Mouse (Mus musculus): ENCODE data around the gene Atp11a. TPM values are rescaled to one million over a fixed set of nuclear protein-coding genes. Genes with fewer than 3 reads are reported as not detected.

Gene Atp11a
- polyA plus RNA-seq, 1 experiment from 2014 or later = 19.6 TPM

- H3K9me3 ChIP-seq = no peaks in the 10 kb centered on the region
- H3K4me2 ChIP-seq (replicated peaks) = no peak overlapping the region
- ATAC-seq (ENCODE audit: low FRiP score, low read depth) = no peak
- 55% methylated on average over 6 of the region's 6 CpGs for WGBS
- H3K9ac ChIP-seq = no peak overlapping the region
- no peaks in the 10 kb centered on the region for H3K27me3 ChIP-seq (replicated peaks)
- H3K4me1 ChIP-seq = peaks cover 29% of the 10 kb centered on the region
- no peak overlapping the region for H3K4me3 ChIP-seq
- no peak overlapping the region for H3K27ac ChIP-seq
- H3K36me3 ChIP-seq = no peaks in the 10 kb centered on the region
Observed at GRCm38 (mm10) chr8:12799832-12800231, 43.0 kb downstream of the Atp11a start.

GRCm38 (mm10) chr8:12800246-12800645, 43.4 kb downstream of the Atp11a start:
- WGBS = 70% methylated on average over 2 of the region's 2 CpGs
- H3K9me3 ChIP-seq = no peaks in the 10 kb centered on the region
- H3K4me1 ChIP-seq = peaks cover 32% of the 10 kb centered on the region
- no peaks in the 10 kb centered on the region for H3K36me3 ChIP-seq
- no peak overlapping the region for H3K4me3 ChIP-seq
- H3K4me2 ChIP-seq (replicated peaks) = no peak overlapping the region
- no peak for ATAC-seq (ENCODE audit: low FRiP score, low read depth)
- H3K27me3 ChIP-seq (replicated peaks) = no peaks in the 10 kb centered on the region
- H3K27ac ChIP-seq = no peak overlapping the region
- no peak overlapping the region for H3K9ac ChIP-seq

GRCm38 (mm10) chr8:12801586-12801985, 44.8 kb downstream of the Atp11a start:
- Histone ChIP-seq H3K4me1 (peaks cover 36% of the 10 kb centered on the region), H3K27me3 (replicated peaks) (no peaks in the 10 kb centered on the region), H3K9ac (no peak overlapping the region), H3K36me3 (no peaks in the 10 kb centered on the region), H3K27ac (no peak overlapping the region), H3K4me2 (replicated peaks) (no peak overlapping the region), H3K9me3 (no peaks in the 10 kb centered on the region), H3K4me3 (no peak overlapping the region)
- WGBS = 65% methylated on average over 10 of the region's 10 CpGs
- ATAC-seq (ENCODE audit: low FRiP score, low read depth) = no peak

- no peaks in the 10 kb centered on the region for H3K9me3 ChIP-seq
- H3K4me1 ChIP-seq = peaks cover 36% of the 10 kb centered on the region
- no peak overlapping the region for H3K27ac ChIP-seq
- no peaks in the 10 kb centered on the region; the same call in 1 of the 2 replicates for H3K36me3 ChIP-seq
- no peak overlapping the region for H3K4me3 ChIP-seq
- WGBS = 87% methylated on average over 10 of the region's 10 CpGs
- no peaks in the 10 kb centered on the region for H3K27me3 ChIP-seq (replicated peaks)
- no peak for ATAC-seq (ENCODE audit: low FRiP score, low read depth)
- no peak overlapping the region for H3K9ac ChIP-seq
- H3K4me2 ChIP-seq (replicated peaks) = no peak overlapping the region
Observed at GRCm38 (mm10) chr8:12803121-12803520, 46.3 kb downstream of the Atp11a start.

- no peak for ATAC-seq (ENCODE audit: low FRiP score, low read depth)
- Histone ChIP-seq H3K4me1 (peaks cover 30% of the 10 kb centered on the region), H3K27ac (no peak overlapping the region), H3K4me3 (no peak overlapping the region), H3K27me3 (replicated peaks) (no peaks in the 10 kb centered on the region), H3K4me2 (replicated peaks) (no peak overlapping the region), H3K36me3 (no peaks in the 10 kb centered on the region; the same call in 1 of the 2 replicates), H3K9me3 (no peaks in the 10 kb centered on the region), H3K9ac (no peak overlapping the region)
- 71% methylated on average over 5 of the region's 5 CpGs for WGBS
Observed at GRCm38 (mm10) chr8:12804909-12805308, 48.1 kb downstream of the Atp11a start.

- no peak overlapping the region for H3K9ac ChIP-seq
- no peak for ATAC-seq (ENCODE audit: low FRiP score, low read depth)
- no peaks in the 10 kb centered on the region; the same call in 1 of the 2 replicates for H3K36me3 ChIP-seq
- no peaks in the 10 kb centered on the region for H3K27me3 ChIP-seq (replicated peaks)
- no peaks in the 10 kb centered on the region for H3K9me3 ChIP-seq
- no peak overlapping the region for H3K27ac ChIP-seq
- no peak overlapping the region for H3K4me3 ChIP-seq
- peaks cover 27% of the 10 kb centered on the region; the same call in 1 of the 2 replicates for H3K4me1 ChIP-seq
- 54% methylated on average over 4 of the region's 4 CpGs for WGBS
- no peak overlapping the region for H3K4me2 ChIP-seq (replicated peaks)
Observed at GRCm38 (mm10) chr8:12805569-12805968, 48.8 kb downstream of the Atp11a start.

GRCm38 (mm10) chr8:12808018-12808417, 51.2 kb downstream of the Atp11a start:
- no peak for ATAC-seq (ENCODE audit: low FRiP score, low read depth)
- H3K9ac ChIP-seq = no peak overlapping the region
- peaks cover 8% of the 10 kb centered on the region; the same call in 1 of the 2 replicates for H3K36me3 ChIP-seq
- no peak overlapping the region for H3K4me3 ChIP-seq
- 92% methylated on average over 2 of the region's 2 CpGs for WGBS
- H3K9me3 ChIP-seq = no peaks in the 10 kb centered on the region
- H3K27me3 ChIP-seq (replicated peaks) = no peaks in the 10 kb centered on the region
- H3K4me2 ChIP-seq (replicated peaks) = no peak overlapping the region
- H3K27ac ChIP-seq = no peak overlapping the region
- H3K4me1 ChIP-seq = peaks cover 18% of the 10 kb centered on the region; the same call in 1 of the 2 replicates

- H3K9me3 ChIP-seq = no peaks in the 10 kb centered on the region
- H3K4me3 ChIP-seq = no peak overlapping the region
- no peak overlapping the region for H3K27ac ChIP-seq
- H3K9ac ChIP-seq = no peak overlapping the region
- H3K36me3 ChIP-seq = peaks cover 11% of the 10 kb centered on the region; the same call in 1 of the 2 replicates
- WGBS = 56% methylated on average over 2 of the region's 2 CpGs
- ATAC-seq (ENCODE audit: low FRiP score, low read depth) = no peak
- H3K27me3 ChIP-seq (replicated peaks) = no peaks in the 10 kb centered on the region
- no peak overlapping the region for H3K4me2 ChIP-seq (replicated peaks)
- peaks cover 15% of the 10 kb centered on the region; the same call in 1 of the 2 replicates for H3K4me1 ChIP-seq
Observed at GRCm38 (mm10) chr8:12809516-12809915, 52.7 kb downstream of the Atp11a start.

- Histone ChIP-seq H3K4me3 (no peak overlapping the region), H3K4me2 (replicated peaks) (no peak overlapping the region), H3K27ac (no peak overlapping the region), H3K9ac (no peak overlapping the region), H3K27me3 (replicated peaks) (no peaks in the 10 kb centered on the region), H3K36me3 (peaks cover 11% of the 10 kb centered on the region; the same call in 1 of the 2 replicates), H3K9me3 (no peaks in the 10 kb centered on the region), H3K4me1 (0 out of 2 replicates have a peak, but pooled peaks cover 5% of the 10 kb centered on the region)
- WGBS = 48% methylated on average over 6 of the region's 6 CpGs
- ATAC-seq (ENCODE audit: low FRiP score, low read depth) = no peak
Observed at GRCm38 (mm10) chr8:12811231-12811630, 54.4 kb downstream of the Atp11a start.

GRCm38 (mm10) chr8:12816412-12816811, 59.6 kb downstream of the Atp11a start:
- H3K27me3 ChIP-seq (replicated peaks) = no peaks in the 10 kb centered on the region
- H3K4me1 ChIP-seq = no peaks in the 10 kb centered on the region
- H3K4me2 ChIP-seq (replicated peaks) = no peak overlapping the region
- no peak for ATAC-seq (ENCODE audit: low FRiP score, low read depth)
- H3K27ac ChIP-seq = no peak overlapping the region
- H3K9me3 ChIP-seq = no peaks in the 10 kb centered on the region
- H3K9ac ChIP-seq = no peak overlapping the region
- H3K36me3 ChIP-seq = peaks cover 16% of the 10 kb centered on the region; the same call in 1 of the 2 replicates
- no peak overlapping the region for H3K4me3 ChIP-seq
- WGBS = 77% methylated on average over 6 of the region's 6 CpGs

- peaks cover 41% of the 10 kb centered on the region for H3K36me3 ChIP-seq
- H3K4me1 ChIP-seq = peaks cover 16% of the 10 kb centered on the region; the same call in 1 of the 2 replicates
- no peak overlapping the region for H3K4me3 ChIP-seq
- no peak overlapping the region for H3K9ac ChIP-seq
- H3K27me3 ChIP-seq (replicated peaks) = no peaks in the 10 kb centered on the region
- H3K9me3 ChIP-seq = no peaks in the 10 kb centered on the region
- H3K4me2 ChIP-seq (replicated peaks) = no peak overlapping the region
- H3K27ac ChIP-seq = no peak overlapping the region
- no peak for ATAC-seq (ENCODE audit: low FRiP score, low read depth)
- 76% methylated on average over 7 of the region's 7 CpGs for WGBS
Observed at GRCm38 (mm10) chr8:12822892-12823291, 66.1 kb downstream of the Atp11a start.

GRCm38 (mm10) chr8:12824562-12824961, 67.7 kb downstream of the Atp11a start:
- H3K27me3 ChIP-seq (replicated peaks) = no peaks in the 10 kb centered on the region
- H3K9ac ChIP-seq = no peak overlapping the region
- H3K4me1 ChIP-seq = peaks cover 16% of the 10 kb centered on the region; the same call in 1 of the 2 replicates
- H3K4me3 ChIP-seq = no peak overlapping the region
- no peak for ATAC-seq (ENCODE audit: low FRiP score, low read depth)
- H3K27ac ChIP-seq = no peak overlapping the region
- H3K4me2 ChIP-seq (replicated peaks) = no peak overlapping the region
- 52% methylated on average over 10 of the region's 10 CpGs for WGBS
- H3K9me3 ChIP-seq = no peaks in the 10 kb centered on the region
- H3K36me3 ChIP-seq = peaks cover 54% of the 10 kb centered on the region

- no peak overlapping the region for H3K4me3 ChIP-seq
- no peaks in the 10 kb centered on the region for H3K27me3 ChIP-seq (replicated peaks)
- WGBS = 77% methylated on average over 6 of the region's 6 CpGs
- H3K4me1 ChIP-seq = peaks cover 16% of the 10 kb centered on the region; the same call in 1 of the 2 replicates
- H3K9me3 ChIP-seq = no peaks in the 10 kb centered on the region
- H3K36me3 ChIP-seq = peaks cover 57% of the 10 kb centered on the region
- no peak for ATAC-seq (ENCODE audit: low FRiP score, low read depth)
- no peak overlapping the region for H3K4me2 ChIP-seq (replicated peaks)
- H3K9ac ChIP-seq = no peak overlapping the region
- no peak overlapping the region for H3K27ac ChIP-seq
Observed at GRCm38 (mm10) chr8:12825236-12825635, 68.4 kb downstream of the Atp11a start.

All from neural tube, embryonic 12.5 days (tissue).